Mouse (Mus musculus): ENCODE data around the gene Txnrd2.

The Txnrd2 gene

DNA sequence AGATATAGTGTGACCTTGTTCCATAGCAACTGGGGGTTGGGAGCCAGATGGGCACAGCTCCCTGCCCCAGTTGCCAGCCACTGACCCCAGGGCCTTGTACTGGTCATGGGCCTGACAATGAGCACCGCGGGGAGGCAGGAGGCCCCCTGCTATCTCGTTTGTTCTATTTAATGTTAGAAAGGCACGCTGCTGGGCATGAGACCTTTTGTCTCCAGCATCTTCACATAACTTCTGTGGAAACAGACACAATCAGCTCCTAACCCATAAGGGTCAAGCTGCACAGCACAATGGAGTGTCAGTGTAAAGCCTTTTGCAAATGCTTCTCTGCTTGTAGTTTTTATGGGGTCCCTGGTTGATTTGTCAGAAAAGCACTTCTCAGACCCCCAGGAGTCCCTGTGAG lies 58.2 kb downstream of the Txnrd2 start:
- peak; percentile 21 for DNase-seq (ENCODE audit: extremely low spot score, low spot score)

DNA sequence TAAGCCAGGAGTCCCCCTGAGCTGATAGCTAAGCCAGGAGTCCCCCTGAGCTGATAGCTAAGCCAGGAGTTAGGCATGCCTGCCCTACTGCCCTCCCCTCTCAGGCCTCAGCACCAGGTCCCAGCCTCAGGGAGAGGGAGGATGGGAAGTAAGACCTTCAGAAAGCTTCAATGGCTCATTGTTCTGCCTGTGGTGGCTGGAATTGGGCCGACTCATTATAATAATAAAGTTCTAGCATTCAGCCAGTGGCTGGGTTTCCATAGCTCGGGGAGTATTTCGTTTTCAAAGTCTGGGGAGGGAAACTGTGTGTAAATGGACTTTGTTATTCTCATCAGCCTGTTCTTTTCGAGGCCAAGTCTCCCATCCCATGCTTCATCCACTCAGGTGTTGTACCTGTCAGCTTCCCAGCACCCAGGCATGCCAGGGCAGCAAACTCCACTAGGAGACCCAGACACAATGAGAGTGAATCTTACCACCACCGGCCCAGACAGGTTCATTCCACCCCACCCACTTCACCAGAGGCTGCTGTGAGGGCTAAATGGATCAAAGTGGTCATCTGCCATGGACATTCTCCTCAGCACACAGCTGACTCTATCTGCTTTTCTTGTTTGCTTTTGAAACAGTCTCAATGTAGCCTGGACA lies 58.7 kb downstream of the Txnrd2 start:
- no peak for DNase-seq (ENCODE audit: extremely low spot score, low spot score)

DNA sequence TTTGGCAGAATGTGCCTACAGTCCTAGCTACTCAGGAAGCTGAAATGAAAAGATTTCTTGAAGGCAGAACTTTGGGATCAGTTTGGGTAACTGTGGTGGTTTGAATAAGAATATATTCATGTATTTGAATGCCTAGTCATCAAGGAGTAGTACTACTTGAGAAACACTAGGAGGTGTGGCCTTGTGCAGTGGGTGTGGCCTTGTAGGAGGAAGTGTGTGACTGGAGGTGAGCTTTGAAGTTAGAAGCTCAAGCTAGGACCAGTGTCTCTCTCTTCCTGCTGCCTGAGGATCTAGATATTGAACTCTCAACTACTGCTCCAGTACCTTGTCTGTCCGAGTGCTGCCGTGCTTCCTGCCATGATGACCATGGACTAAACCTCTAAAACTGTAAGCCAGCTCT lies 59.9 kb downstream of the Txnrd2 start:
- DNase-seq (ENCODE audit: extremely low spot score, low spot score) = no peak

GRCm38 (mm10) chr16:18490281-18490680 lies 64.1 kb downstream of the Txnrd2 start:
- no peak for DNase-seq (ENCODE audit: extremely low spot score, low spot score)

DNA sequence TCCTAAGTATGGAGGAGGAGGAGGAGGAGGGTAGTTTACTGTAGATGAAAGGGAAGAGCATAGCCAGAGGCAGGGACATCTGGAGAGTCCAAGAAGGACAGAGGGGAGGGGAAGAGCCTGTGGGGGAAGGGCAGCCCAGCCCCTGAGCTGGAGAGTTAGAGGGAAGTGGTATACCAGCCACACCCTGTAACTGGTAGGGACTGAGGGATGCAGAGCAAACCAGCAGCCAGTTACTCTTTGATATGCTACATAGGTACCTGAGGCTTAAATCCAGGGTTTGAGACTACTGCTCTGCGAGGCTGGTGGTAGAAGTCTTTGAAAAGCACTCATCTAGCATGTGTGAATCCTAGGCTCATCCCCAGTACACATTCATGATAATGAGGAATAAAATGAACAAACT lies 64.7 kb downstream of the Txnrd2 start:
- DNase-seq (ENCODE audit: extremely low spot score, low spot score) = no peak

- DNase-seq (ENCODE audit: extremely low spot score, low spot score) = no peak
Observed at GRCm38 (mm10) chr16:18497865-18498515, 71.8 kb downstream of the Txnrd2 start.

DNA sequence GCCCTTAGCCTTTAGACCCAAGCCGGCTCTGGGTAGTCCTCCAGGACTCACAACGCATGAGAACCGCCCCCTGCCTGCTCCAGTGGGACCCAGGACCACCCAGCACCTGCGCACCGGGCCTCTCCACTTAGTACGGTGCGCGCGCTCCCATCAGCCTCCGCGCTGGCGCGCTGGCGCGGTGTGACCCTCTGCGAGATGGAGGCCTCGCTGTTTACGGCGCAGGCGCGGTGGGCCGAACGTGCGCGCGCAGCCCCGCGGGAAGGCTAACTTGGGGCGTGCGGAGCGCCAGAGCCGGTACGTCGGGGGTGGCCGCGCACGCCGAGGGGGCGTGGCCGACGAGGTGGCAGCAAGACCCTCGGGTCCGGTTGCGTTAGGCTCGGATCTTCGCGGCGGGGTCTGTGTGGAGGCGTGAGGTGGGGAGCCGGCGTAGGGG lies 72.4 kb downstream of the Txnrd2 start, which contains the start of the genes Gnb1l and Rtl10:
Gene Gnb1l, plus strand, starts transcription at position 156 of the 433 bp plus-strand sequence.
Gene Rtl10, plus strand, starts transcription at position 344 of the 433 bp plus-strand sequence.
- peak; percentile 98 for DNase-seq (ENCODE audit: extremely low spot score, low spot score)

DNA sequence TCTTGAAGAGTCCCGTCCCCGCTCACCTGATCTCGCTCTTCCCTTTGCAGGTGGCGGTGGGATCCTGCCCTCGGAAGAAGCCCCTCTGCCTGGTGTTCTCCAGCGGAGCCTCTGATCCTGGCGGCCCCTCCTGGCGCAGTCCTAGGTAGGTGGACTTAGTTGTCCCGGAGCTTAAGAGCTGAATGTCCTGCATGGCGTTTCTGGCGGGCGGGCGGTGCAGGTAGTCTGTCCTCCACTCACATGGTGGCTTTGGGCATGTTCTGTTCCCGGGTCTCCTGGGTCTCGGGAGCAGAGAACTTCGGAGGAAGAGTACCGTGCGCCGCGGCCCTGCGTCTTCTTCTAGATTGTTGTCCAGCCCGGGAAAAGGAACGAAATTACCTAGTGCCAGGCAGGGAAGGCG lies 72.8 kb downstream of the Txnrd2 start:
- DNase-seq (ENCODE audit: extremely low spot score, low spot score) = no peak

GRCm38 (mm10) chr16:18501531-18501930 lies 75.3 kb downstream of the Txnrd2 start:
- no peak for DNase-seq (ENCODE audit: extremely low spot score, low spot score)

- no peak for DNase-seq (ENCODE audit: extremely low spot score, low spot score)
Observed at GRCm38 (mm10) chr16:18503566-18504342, 77.6 kb downstream of the Txnrd2 start.

- DNase-seq (ENCODE audit: extremely low spot score, low spot score) = no peak
Observed at GRCm38 (mm10) chr16:18506524-18507199, 80.5 kb downstream of the Txnrd2 start.

- DNase-seq (ENCODE audit: extremely low spot score, low spot score) = no peak
Observed at GRCm38 (mm10) chr16:18507200-18507549, 81.0 kb downstream of the Txnrd2 start.

DNA sequence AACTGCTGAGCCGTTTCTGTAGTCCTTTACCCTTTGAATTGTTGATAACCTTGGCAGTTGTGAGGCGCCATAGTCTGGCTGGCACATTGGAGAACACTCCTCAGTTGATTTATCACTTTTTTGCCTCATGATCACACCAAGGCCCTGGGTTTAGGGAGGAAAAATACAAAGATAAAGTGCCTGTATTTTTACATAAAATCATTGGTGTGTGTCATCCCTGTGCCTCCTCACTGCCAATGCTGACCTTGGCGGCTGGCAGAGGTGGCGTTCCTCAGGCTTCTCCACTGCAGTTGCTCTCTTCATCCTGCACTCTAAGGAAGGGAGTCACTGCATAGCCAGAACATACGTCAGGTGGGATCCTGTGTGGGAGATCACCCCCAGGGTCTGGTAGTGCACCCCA lies 85.6 kb downstream of the Txnrd2 start:
- no peak for DNase-seq (ENCODE audit: extremely low spot score, low spot score)

DNA sequence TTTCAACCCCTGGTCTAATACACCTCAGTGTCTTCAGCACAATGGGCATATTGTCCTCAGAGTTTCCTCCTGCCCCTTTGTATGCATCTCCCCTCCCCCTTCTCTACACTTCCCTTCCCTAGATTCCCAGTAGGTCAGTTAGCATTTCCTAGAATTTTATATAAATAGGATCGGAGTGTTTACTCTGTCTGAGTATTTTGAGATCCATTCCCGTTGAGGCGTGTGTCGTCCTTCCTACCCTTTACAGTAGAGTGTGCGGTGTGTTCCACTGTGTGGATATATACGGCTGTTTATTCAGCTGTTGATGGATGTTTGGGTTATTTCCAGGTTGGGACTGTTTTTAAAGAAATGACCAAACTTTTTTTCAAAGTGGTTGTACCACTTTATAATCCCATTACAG lies 87.3 kb downstream of the Txnrd2 start:
- no peak for DNase-seq (ENCODE audit: extremely low spot score, low spot score)

- no peak for DNase-seq (ENCODE audit: extremely low spot score, low spot score)
Observed at GRCm38 (mm10) chr16:18518091-18518490, 91.9 kb downstream of the Txnrd2 start.

DNA sequence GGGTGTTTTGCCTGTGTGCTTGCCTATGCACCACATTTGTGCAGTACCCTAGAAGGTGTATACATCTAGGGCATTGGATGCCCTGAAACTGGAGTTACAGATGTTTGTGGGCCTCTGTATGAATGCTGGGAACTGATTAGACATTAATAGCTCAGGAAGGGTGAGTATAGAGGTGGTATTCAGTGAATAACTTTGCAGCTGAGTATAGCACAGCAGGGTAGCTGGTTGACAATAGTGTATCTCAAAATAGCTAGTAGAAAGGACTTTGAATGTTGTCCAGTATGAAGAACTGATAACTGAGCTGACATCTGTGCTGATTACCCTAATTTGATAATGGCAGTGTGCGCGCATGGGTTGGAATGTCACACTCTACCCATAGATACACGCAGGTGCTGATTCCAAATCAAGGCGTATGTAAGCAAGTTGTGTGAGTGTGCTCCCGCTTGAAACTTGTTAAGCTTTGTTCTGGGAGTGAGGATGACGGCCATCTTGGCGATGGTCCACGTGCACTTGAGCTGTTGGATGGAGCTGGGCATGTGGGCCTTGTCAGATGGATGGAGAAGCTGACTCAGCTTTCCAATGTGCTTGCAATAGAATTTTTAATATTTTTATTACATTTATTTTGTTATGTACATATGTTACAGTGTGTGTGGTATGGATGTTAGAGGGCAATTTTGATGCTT lies 97.5 kb downstream of the Txnrd2 start:
- no peak for DNase-seq (ENCODE audit: extremely low spot score, low spot score)

DNA sequence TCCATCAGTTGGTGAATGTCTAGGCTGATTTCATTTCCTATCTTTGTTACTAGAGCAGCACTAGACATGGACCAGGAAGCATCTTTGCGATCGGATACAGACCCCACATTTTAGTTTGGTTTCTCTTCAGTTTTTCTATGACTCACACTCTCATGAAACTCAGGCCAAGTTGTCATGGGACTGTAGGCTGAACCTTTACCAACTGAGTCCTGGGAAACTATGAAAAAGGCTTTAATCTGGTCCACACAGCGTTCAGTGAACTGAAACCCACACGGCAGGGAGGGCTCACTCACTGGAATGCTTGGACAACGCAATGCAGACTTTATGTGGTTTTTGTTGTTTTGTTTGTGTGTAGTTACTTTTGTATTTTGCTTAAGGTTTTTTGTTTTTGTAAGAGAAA lies 102.5 kb downstream of the Txnrd2 start:
- DNase-seq (ENCODE audit: extremely low spot score, low spot score) = no peak
